Mouse (Mus musculus) cortical plate, adult 2 months (tissue): Measurements from ENCODE around the gene Apbb2. TPM values are rescaled to one million over a fixed set of nuclear protein-coding genes. Genes with fewer than 3 reads are reported as not detected.

Source experiments
- H3K27ac ChIP-seq: fragments of 200-500 bp; 2 replicates; pipeline ENCODE4 v1.5.1; 2012; ENCODE audit warnings: low read length, control low read depth, inconsistent platforms; ENCODE audit not compliant: insufficient read depth
- H3K4me1 ChIP-seq: fragments of 200-500 bp; 2 replicates; pipeline ENCODE4 v1.6.1; 2011; ENCODE audit warnings: low read length; ENCODE audit not compliant: control insufficient read depth, insufficient read depth
- H3K4me3 ChIP-seq: fragments of 200-500 bp; 2 replicates; pipeline ENCODE4 v1.5.1; 2011; ENCODE audit warnings: mild to moderate bottlenecking, low read length, control low read depth; ENCODE audit not compliant: insufficient read depth
- CTCF ChIP-seq: fragments of 200-500 bp; IDR thresholded peaks from 2 replicates; pipeline ENCODE4 v1.5.1; 2011; ENCODE audit warnings: mild to moderate bottlenecking, control low read depth, low read length; ENCODE audit not compliant: insufficient read depth; ENCODE audit errors: extremely low read depth
- POLR2A ChIP-seq: fragments of 200-500 bp; IDR thresholded peaks from 2 replicates; pipeline ENCODE4 v1.6.1; 2011; ENCODE audit warnings: mild to moderate bottlenecking, low read length, control low read depth; ENCODE audit not compliant: insufficient read depth; ENCODE audit errors: extremely low read depth
- polyA plus RNA-seq: library from polyadenylated mRNA; depleted of rRNA; stranded (reverse); fragments of >200 nt; gene quantifications from 2 replicates; pipeline ENCODE4 v1.2.3, GENCODE M21; 2012

Gene Apbb2
- polyA plus RNA-seq, 1 experiment, result 28.8 TPM

- Histone ChIP-seq H3K27ac (no peak overlapping the region), H3K4me3 (no peak overlapping the region)
- TF ChIP-seq CTCF (no peak), POLR2A (no peak)
Measured at GRCm38 (mm10) chr5:66353876-66354275, 264.7 kb downstream of the Apbb2 start.

GRCm38 (mm10) chr5:66351836-66352390 lies 266.7 kb downstream of the Apbb2 start:
- Histone ChIP-seq H3K4me1 (peaks cover 2% of the 10 kb centered on the region; the same call in 1 of the 2 replicates), H3K27ac (no peak overlapping the region), H3K4me3 (no peak overlapping the region)
- TF ChIP-seq CTCF, result no peak
- no peak for TF ChIP-seq POLR2A

More at GRCm38 (mm10) chr5:66353876-66354275, 264.7 kb downstream of the Apbb2 start:
- no peaks in the 10 kb centered on the region for H3K4me1 ChIP-seq

DNA sequence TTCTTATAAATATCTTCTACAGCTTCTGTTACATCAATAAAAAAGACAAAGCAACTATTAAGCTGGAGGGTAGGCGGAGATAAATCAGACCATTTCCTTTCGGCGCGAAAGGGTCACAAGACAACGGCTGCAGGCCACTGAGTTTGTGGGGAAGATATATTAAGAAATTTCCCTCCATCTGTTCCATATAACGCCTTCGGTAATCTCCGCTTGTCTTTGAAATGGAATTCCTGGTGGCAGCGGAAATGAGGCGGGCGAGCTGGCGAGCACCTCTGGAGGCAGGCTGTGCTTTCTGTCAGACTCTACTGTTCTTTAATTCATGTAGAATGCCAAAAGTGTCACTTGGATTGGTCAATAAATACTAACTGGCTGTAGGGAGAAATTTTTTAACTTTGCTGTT lies 267.5 kb downstream of the Apbb2 start:
- H3K27ac ChIP-seq, result no peak overlapping the region
- TF ChIP-seq CTCF, result no peak
- no peak for TF ChIP-seq POLR2A
- no peak overlapping the region for H3K4me3 ChIP-seq
- peaks cover 2% of the 10 kb centered on the region; the same call in 1 of the 2 replicates for H3K4me1 ChIP-seq

DNA sequence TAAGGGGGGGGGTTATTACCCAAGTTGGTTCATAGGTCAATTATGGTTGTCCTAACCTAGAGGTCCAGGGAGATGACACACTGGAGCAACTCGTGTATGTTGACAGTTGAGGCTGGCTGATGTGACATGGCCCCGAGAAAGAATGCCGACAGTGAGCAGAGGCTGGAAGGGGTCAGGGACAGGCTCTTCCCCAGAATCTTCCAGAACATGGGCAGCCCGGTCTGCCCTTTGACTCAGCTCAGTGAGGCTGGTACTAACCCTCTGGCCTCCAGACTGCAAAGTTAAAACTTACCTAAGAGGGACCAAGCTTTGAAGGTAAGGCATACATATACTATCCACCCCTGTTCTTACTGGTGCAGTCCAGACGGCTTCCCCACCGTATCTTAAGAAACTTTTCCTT lies 268.0 kb downstream of the Apbb2 start:
- Histone ChIP-seq H3K27ac (no peak overlapping the region), H3K4me3 (no peak overlapping the region), H3K4me1 (peaks cover 2% of the 10 kb centered on the region; the same call in 1 of the 2 replicates)
- TF ChIP-seq CTCF, result no peak
- TF ChIP-seq POLR2A, result no peak

GRCm38 (mm10) chr5:66348421-66348820 lies 270.2 kb downstream of the Apbb2 start:
- H3K4me3 ChIP-seq, result no peak overlapping the region
- peaks cover 4% of the 10 kb centered on the region for H3K4me1 ChIP-seq
- no peak overlapping the region for H3K27ac ChIP-seq
- TF ChIP-seq POLR2A, result no peak
- TF ChIP-seq CTCF, result no peak

GRCm38 (mm10) chr5:66346756-66347155 lies 271.8 kb downstream of the Apbb2 start:
- Histone ChIP-seq H3K27ac (no peak overlapping the region), H3K4me1 (peaks cover 4% of the 10 kb centered on the region), H3K4me3 (no peak overlapping the region)
- TF ChIP-seq CTCF, result no peak
- no peak for TF ChIP-seq POLR2A

GRCm38 (mm10) chr5:66345140-66345539 lies 273.4 kb downstream of the Apbb2 start:
- Histone ChIP-seq H3K4me3 (no peak overlapping the region), H3K4me1 (peaks cover 4% of the 10 kb centered on the region), H3K27ac (no peak overlapping the region)
- TF ChIP-seq POLR2A (no peak), CTCF (no peak)

GRCm38 (mm10) chr5:66344182-66344581 lies 274.4 kb downstream of the Apbb2 start:
- TF ChIP-seq POLR2A (no peak), CTCF (no peak)
- Histone ChIP-seq H3K4me1 (peaks cover 4% of the 10 kb centered on the region), H3K27ac (no peak overlapping the region), H3K4me3 (no peak overlapping the region)

- Histone ChIP-seq H3K27ac (no peak overlapping the region), H3K4me3 (no peak overlapping the region), H3K4me1 (peaks cover 3% of the 10 kb centered on the region; the same call in 1 of the 2 replicates)
- TF ChIP-seq POLR2A (no peak), CTCF (no peak)
Measured at GRCm38 (mm10) chr5:66342285-66342684, 276.3 kb downstream of the Apbb2 start.

DNA sequence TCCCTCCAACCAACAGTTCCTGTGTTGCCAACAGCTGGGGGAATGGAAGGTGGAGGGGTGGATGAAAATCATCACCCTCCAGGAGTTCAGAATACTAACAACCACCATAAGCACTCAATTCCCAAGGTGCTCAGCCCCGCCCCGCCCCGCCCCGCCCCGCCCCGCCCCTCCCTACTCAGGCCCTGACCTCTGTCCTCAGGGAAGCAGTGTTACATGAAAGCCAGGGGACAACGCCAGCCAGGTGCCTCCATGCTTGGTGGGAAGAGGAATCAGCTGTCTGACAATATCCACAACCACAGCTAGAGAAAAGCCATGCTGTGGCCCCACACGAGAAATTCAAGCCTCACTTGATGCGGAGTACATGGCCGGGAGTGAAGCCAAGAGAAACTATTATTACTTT lies 276.7 kb downstream of the Apbb2 start:
- Histone ChIP-seq H3K27ac (no peak overlapping the region), H3K4me3 (no peak overlapping the region), H3K4me1 (peaks cover 4% of the 10 kb centered on the region; the same call in 1 of the 2 replicates)
- no peak for TF ChIP-seq POLR2A
- no peak for TF ChIP-seq CTCF
